Mouse (Mus musculus) megakaryocyte-erythroid progenitor cell, adult 5-6 weeks (primary cell): ENCODE results near the gene Nr4a2. TPM values are rescaled to one million over a fixed set of nuclear protein-coding genes. Genes with fewer than 3 reads are reported as not detected.

Experiments
- total RNA-seq, 2 experiments: library from RNA; stranded (forward) in 1 of 2; stranded (reverse) in 1 of 2; fragments of 200-1000, 215-1000 nt in 1 of 2; fragments of >200 nt in 1 of 2; fragmentation: Nextera tagmentation in 1 of 2; gene quantifications; 2 replicates each; pipeline ENCODE4 v1.2.3; 2014 to 2017

The Nr4a2 gene
- total RNA-seq, 2 experiments from 2014 or later, result 3.7 to 7.4 TPM

Other genes starting within 250 kb of the Nr4a2 start
- gene Gpd2, start 113.6 kb upstream of the Nr4a2 start, total RNA-seq (2014; fragmentation: Nextera tagmentation), result 28.9 and 32.5 TPM in 2 replicates
- 19.1 and 24.6 TPM in 2 replicates for gene Gpd2, start 113.6 kb upstream of the Nr4a2 start, total RNA-seq (2017)